Mouse (Mus musculus): ENCODE measurements around the gene Zfyve21. TPM values are rescaled to one million over a fixed set of nuclear protein-coding genes. Genes with fewer than 3 reads are reported as not detected.

Zfyve21 gene
- polyA plus RNA-seq, 1 experiment from 2014 or later: 122 TPM

Other genes starting within 250 kb of the Zfyve21 start
- 24.0 and 30.4 TPM in 2 replicates for gene Mark3, start 239.6 kb upstream of the Zfyve21 start, polyA plus RNA-seq (2015; fragmentation: Nextera tagmentation; extraction: Ambion mirVana)
- gene Ckb, start 141.8 kb upstream of the Zfyve21 start, polyA plus RNA-seq (2015; fragmentation: Nextera tagmentation; extraction: Ambion mirVana): 132 and 183 TPM in 2 replicates
- gene Trmt61a, start 136.1 kb upstream of the Zfyve21 start, polyA plus RNA-seq (2015; fragmentation: Nextera tagmentation; extraction: Ambion mirVana): 14.4 and 14.8 TPM in 2 replicates
- gene Bag5, start 100.9 kb upstream of the Zfyve21 start, polyA plus RNA-seq (2015; fragmentation: Nextera tagmentation; extraction: Ambion mirVana): 69.4 and 71.2 TPM in 2 replicates
- gene Apopt1, start 100.9 kb upstream of the Zfyve21 start, polyA plus RNA-seq (2015; fragmentation: Nextera tagmentation; extraction: Ambion mirVana): 48.4 and 51.2 TPM in 2 replicates
- 107 and 121 TPM in 2 replicates for gene Klc1, start 55.3 kb upstream of the Zfyve21 start, polyA plus RNA-seq (2015; fragmentation: Nextera tagmentation; extraction: Ambion mirVana)
- 8.4 and 9.9 TPM in 2 replicates for gene Xrcc3, start 297 bp upstream of the Zfyve21 start, polyA plus RNA-seq (2015; fragmentation: Nextera tagmentation; extraction: Ambion mirVana)
- gene Ppp1r13b, start 93.9 kb downstream of the Zfyve21 start, polyA plus RNA-seq (2015; fragmentation: Nextera tagmentation; extraction: Ambion mirVana): 11.8 and 14.9 TPM in 2 replicates
- gene Atp5mpl, start 152.8 kb downstream of the Zfyve21 start, polyA plus RNA-seq (2015; fragmentation: Nextera tagmentation; extraction: Ambion mirVana): 515 and 585 TPM in 2 replicates
- gene Tdrd9, start 157.4 kb downstream of the Zfyve21 start, polyA plus RNA-seq (2015; fragmentation: Nextera tagmentation; extraction: Ambion mirVana): 0.19 and 0.88 TPM in 2 replicates
- gene Rd3l, start 167.1 kb downstream of the Zfyve21 start, polyA plus RNA-seq (2015; fragmentation: Nextera tagmentation; extraction: Ambion mirVana): not detected in 2 replicates